Mouse (Mus musculus): ENCODE data around the gene Fmnl1.

GRCm38 (mm10) chr11:103173041-103173770, 2.3 kb downstream of the Fmnl1 start:
- TF ChIP-seq POLR2A (IDR thresholded peaks at IDR 0.05; ENCODE audit: insufficient read depth, low read depth, low read length) (no peak), EP300 (IDR thresholded peaks at IDR 0.05; ENCODE audit: insufficient read depth, low read depth, low read length) (no peak), CTCF (IDR thresholded peaks at IDR 0.05) (no peak)
